Mouse (Mus musculus): Measurements from ENCODE around the gene Lca5. TPM values are rescaled to one million over a fixed set of nuclear protein-coding genes. Genes with fewer than 3 reads are reported as not detected.

Gene Lca5
- polyA plus RNA-seq, 1 experiment, result 13.2 TPM

DNA sequence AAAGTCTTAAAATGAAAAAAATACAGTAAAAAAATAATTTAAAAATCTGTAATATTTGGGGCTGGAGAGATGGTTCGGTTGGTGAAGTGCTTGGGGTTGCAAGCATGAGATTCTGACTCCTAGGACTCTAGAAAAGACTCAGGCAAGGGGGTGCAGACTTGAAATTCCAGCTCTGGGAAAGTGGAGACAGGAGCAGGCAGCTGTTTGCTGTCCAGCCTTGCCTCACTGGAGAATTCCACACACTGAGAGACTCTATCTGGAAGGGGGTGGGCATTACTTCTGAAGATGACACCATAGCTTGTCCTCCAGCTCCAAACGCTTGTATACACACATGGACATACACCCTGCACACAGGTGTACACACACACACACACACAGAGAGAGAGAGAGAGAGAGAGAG lies 63.8 kb downstream of the Lca5 start:
- H3K4me1 ChIP-seq (ENCODE audit: control insufficient read depth, insufficient read depth, low read length), result no peaks in the 10 kb centered on the region
- TF ChIP-seq CTCF (IDR thresholded peaks at IDR 0.05; ENCODE audit: borderline replicate concordance, insufficient read depth, low read length) (no peak), POLR2A (IDR thresholded peaks at IDR 0.05; ENCODE audit: low read depth, low read length) (no peak)

DNA sequence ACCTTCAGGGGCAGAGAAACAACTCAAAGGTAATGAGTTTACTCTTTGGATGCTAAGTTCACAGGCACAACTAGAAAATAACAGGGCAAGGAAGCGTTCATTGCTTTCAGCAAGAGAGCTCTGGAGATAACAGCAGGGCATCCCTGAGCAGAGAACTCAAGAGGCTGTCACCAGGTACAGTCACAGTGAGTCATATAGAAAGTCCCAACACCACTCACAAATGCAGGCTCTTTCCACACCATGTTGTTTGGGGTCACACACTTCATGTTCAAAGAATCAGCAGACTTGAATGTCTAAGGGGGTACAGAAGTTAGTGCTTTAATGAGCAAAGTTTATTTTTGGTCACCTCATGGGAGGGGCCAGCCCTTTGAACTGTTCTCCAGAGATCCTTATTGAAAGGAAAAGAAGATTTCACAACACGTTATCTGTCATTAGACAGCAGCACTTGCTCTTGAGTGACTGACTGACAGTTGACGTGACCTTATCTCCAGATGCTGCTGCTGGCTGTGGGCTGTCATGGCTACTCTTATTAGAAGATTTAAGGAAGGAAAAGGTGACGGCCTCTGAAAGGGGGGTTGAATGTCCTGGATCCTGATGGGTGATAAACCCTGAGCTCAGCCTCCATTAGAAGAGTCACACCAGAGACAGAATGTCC lies 65.3 kb downstream of the Lca5 start:
- Histone ChIP-seq H3K4me3 (ENCODE audit: insufficient read depth, low read length) (no peak overlapping the region), H3K4me1 (ENCODE audit: control insufficient read depth, insufficient read depth, low read length) (no peaks in the 10 kb centered on the region), H3K27ac (ENCODE audit: insufficient read depth, low read length) (no peak overlapping the region)
- TF ChIP-seq CTCF (IDR thresholded peaks at IDR 0.05; ENCODE audit: borderline replicate concordance, insufficient read depth, low read length), result no peak
- no peak for TF ChIP-seq POLR2A (IDR thresholded peaks at IDR 0.05; ENCODE audit: low read depth, low read length)

More for the DNA sequence above, 63.8 kb downstream of the Lca5 start:
- Histone ChIP-seq H3K27ac (ENCODE audit: insufficient read depth, low read length) (no peak overlapping the region), H3K4me3 (ENCODE audit: insufficient read depth, low read length) (no peak overlapping the region)

DNA sequence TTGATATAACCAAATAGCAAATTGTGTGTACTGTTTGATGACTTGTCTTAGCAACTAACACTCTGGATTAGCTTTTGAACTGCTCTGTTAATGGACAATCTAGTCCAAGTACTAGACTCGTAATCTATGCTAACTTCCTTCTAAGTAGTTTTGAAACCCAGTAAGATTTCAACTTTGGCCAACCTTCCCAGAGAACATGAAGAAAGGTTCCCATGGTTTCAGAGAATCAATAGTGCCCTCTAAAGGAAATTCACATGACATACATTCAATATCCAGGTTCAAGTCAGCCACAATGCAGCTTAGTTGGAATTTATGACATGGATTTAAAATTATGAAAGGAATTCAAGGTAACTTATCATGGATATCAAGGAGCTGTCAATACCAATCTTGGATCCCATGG lies 70.0 kb downstream of the Lca5 start:
- Histone ChIP-seq H3K4me1 (ENCODE audit: control insufficient read depth, insufficient read depth, low read length) (no peaks in the 10 kb centered on the region), H3K4me3 (ENCODE audit: insufficient read depth, low read length) (no peak overlapping the region), H3K27ac (ENCODE audit: insufficient read depth, low read length) (no peak overlapping the region)
- no peak for TF ChIP-seq CTCF (IDR thresholded peaks at IDR 0.05; ENCODE audit: borderline replicate concordance, insufficient read depth, low read length)
- no peak for TF ChIP-seq POLR2A (IDR thresholded peaks at IDR 0.05; ENCODE audit: low read depth, low read length)

DNA sequence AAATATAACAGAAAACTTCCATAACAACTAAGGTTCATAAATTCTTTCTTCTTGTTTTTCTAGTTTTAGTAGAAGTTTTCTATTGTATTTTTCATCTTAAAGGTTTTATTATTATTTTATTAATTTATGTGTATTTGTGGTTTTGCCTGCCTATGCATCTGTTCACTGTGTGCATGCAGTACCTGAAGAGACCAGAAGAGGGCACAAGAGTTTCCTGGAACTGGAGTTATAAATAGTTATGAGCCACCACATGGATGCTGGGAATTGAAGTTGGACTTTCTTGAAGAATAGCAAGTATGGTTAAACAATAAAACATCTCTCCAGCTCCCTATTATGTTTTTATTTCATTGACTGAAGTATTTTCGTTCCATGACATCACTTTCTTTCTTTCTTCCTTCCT lies 72.7 kb downstream of the Lca5 start:
- TF ChIP-seq POLR2A (IDR thresholded peaks at IDR 0.05; ENCODE audit: low read depth, low read length) (no peak), CTCF (IDR thresholded peaks at IDR 0.05; ENCODE audit: borderline replicate concordance, insufficient read depth, low read length) (no peak)
- Histone ChIP-seq H3K4me3 (ENCODE audit: insufficient read depth, low read length) (no peak overlapping the region), H3K27ac (ENCODE audit: insufficient read depth, low read length) (no peak overlapping the region), H3K4me1 (ENCODE audit: control insufficient read depth, insufficient read depth, low read length) (no peaks in the 10 kb centered on the region)

DNA sequence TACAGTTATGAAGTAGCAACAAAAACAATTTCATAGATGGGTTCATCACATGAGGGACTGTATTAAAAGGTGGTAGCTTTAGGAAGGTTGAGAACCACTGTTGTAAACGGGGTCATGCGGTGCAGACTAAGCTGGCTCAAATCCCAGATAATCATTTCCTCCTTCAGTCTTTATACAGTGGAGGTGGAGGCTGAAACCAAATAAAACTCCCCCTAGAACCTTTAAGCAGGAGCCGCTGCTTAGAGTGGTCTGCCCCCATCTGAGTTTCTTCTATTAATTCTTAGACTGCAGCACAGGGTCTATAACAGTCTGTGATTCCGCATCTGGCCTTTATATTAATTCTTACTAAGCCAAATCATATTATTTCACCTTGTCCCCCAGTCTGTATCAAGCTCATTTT lies 85.1 kb downstream of the Lca5 start:
- H3K4me3 ChIP-seq (ENCODE audit: insufficient read depth, low read length), result no peak overlapping the region
- no peaks in the 10 kb centered on the region for H3K4me1 ChIP-seq (ENCODE audit: control insufficient read depth, insufficient read depth, low read length)
- no peak for TF ChIP-seq CTCF (IDR thresholded peaks at IDR 0.05; ENCODE audit: borderline replicate concordance, insufficient read depth, low read length)
- TF ChIP-seq POLR2A (IDR thresholded peaks at IDR 0.05; ENCODE audit: low read depth, low read length), result no peak
- H3K27ac ChIP-seq (ENCODE audit: insufficient read depth, low read length), result no peak overlapping the region

DNA sequence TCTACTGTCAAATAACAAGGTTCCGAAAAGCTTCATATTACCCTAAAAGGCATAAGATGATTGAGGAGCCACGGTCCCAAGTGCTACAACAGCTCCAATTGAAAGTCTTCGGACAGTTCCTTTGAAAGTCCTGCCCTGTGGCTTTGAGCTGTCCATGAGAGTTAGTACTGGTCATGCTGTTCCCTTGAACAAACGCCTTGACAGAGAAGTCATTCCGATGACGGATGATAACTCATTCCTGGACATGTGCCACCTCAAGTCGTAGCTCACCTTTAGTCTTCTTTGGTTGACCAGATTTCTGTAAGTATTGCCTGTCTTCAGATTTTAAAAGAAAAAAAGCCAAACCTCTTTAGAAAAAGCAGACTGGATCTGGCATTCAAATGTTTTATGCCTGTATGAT lies 87.6 kb downstream of the Lca5 start:
- Histone ChIP-seq H3K4me1 (ENCODE audit: control insufficient read depth, insufficient read depth, low read length) (peaks cover 10% of the 10 kb centered on the region), H3K27ac (ENCODE audit: insufficient read depth, low read length) (no peak overlapping the region), H3K4me3 (ENCODE audit: insufficient read depth, low read length) (no peak overlapping the region)
- TF ChIP-seq POLR2A (IDR thresholded peaks at IDR 0.05; ENCODE audit: low read depth, low read length), result no peak
- no peak for TF ChIP-seq CTCF (IDR thresholded peaks at IDR 0.05; ENCODE audit: borderline replicate concordance, insufficient read depth, low read length)

DNA sequence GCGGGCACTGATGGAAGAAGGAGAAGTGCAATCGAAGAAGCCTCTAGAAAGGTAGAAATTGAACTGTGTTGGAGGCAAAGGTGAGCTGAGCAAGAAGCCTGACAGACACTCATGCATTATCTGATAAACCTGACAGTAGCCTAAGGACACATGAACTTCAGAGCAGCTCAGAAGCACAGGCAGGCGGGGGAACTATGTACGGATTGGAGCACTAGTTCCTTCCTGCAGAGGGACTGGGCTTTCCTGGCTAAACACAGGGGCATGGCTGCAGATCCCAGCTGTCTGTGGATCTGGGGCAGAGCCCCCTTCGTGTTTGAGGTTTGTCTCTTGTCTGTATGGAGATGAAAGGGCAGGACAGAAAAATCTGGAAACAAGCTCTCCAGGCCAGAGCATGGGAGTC lies 89.8 kb downstream of the Lca5 start:
- TF ChIP-seq POLR2A (IDR thresholded peaks at IDR 0.05; ENCODE audit: low read depth, low read length) (no peak), CTCF (IDR thresholded peaks at IDR 0.05; ENCODE audit: borderline replicate concordance, insufficient read depth, low read length) (no peak)
- Histone ChIP-seq H3K27ac (ENCODE audit: insufficient read depth, low read length) (no peak overlapping the region), H3K4me3 (ENCODE audit: insufficient read depth, low read length) (no peak overlapping the region), H3K4me1 (ENCODE audit: control insufficient read depth, insufficient read depth, low read length) (peaks cover 10% of the 10 kb centered on the region)

DNA sequence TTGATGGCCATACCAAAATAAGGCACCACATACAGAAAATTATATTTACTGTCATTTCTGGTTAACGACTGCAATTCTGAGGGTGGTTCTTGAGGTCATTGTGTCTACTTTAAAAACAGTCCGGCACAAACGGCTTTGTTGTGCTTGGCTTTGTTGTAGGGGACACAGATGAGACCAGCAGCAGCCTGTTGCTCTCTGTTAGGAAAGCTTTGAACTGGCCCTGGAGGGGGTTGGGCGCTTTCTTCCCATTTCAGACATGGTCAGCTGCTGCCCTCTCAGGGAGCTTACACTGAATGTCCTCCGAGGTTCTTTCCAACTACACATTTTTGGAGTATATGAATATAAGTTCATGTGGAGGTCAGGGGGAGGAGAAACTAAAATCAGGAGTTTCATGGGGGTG lies 90.3 kb downstream of the Lca5 start:
- Histone ChIP-seq H3K4me3 (ENCODE audit: insufficient read depth, low read length) (no peak overlapping the region), H3K4me1 (ENCODE audit: control insufficient read depth, insufficient read depth, low read length) (peaks cover 10% of the 10 kb centered on the region), H3K27ac (ENCODE audit: insufficient read depth, low read length) (no peak overlapping the region)
- no peak for TF ChIP-seq POLR2A (IDR thresholded peaks at IDR 0.05; ENCODE audit: low read depth, low read length)
- TF ChIP-seq CTCF (IDR thresholded peaks at IDR 0.05; ENCODE audit: borderline replicate concordance, insufficient read depth, low read length), result no peak

DNA sequence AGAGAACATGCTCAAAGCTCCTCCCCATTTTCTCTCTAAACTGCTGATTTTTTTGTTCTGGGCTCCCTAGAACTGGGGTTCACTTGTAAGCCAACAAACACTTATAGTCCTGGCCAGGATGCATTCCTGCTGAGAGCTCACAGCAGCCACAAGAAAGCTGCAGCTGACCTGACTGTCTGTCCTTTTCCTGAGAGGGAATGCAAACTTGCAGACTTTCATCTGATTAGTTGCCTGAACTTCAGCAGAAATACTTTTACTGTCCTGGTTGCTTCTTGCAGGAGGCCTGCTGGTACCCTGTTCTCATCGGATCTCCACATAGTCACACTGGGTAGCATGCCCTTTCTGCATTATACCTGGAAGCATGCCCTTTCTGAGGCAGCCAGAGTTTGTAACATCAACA lies 91.0 kb downstream of the Lca5 start:
- TF ChIP-seq POLR2A (IDR thresholded peaks at IDR 0.05; ENCODE audit: low read depth, low read length) (no peak), CTCF (IDR thresholded peaks at IDR 0.05; ENCODE audit: borderline replicate concordance, insufficient read depth, low read length) (no peak)
- peaks cover 10% of the 10 kb centered on the region for H3K4me1 ChIP-seq (ENCODE audit: control insufficient read depth, insufficient read depth, low read length)
- no peak overlapping the region for H3K4me3 ChIP-seq (ENCODE audit: insufficient read depth, low read length)
- peak overlapping the region; percentile 7 for H3K27ac ChIP-seq (ENCODE audit: insufficient read depth, low read length)

DNA sequence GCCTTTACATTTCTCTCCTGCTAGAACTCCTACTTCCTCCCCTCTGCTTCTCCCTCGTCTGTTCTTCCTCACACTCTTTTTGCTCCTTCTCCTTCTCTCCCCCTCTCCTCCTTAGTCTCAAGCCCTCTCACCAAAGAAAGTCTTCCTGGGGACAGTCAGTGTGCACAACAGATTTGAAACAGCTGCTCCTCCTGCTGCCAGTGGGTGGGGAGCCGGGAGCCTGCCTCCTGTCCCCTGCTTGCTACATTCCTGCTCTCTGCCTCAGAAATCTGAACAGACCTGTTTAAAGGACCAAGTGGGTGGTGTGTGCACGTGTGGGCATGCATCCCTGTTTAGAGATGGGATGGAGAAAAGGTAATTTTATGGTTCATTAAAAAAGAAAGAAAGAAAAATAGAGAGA lies 91.4 kb downstream of the Lca5 start:
- Histone ChIP-seq H3K27ac (ENCODE audit: insufficient read depth, low read length) (0 out of 2 replicates have a peak overlapping the region, but pooled peaks have one; percentile 7), H3K4me1 (ENCODE audit: control insufficient read depth, insufficient read depth, low read length) (peaks cover 10% of the 10 kb centered on the region), H3K4me3 (ENCODE audit: insufficient read depth, low read length) (no peak overlapping the region)
- no peak for TF ChIP-seq CTCF (IDR thresholded peaks at IDR 0.05; ENCODE audit: borderline replicate concordance, insufficient read depth, low read length)
- no peak for TF ChIP-seq POLR2A (IDR thresholded peaks at IDR 0.05; ENCODE audit: low read depth, low read length)
